Mouse (Mus musculus): Measurements from ENCODE around the gene Aadat. TPM values are rescaled to one million over a fixed set of nuclear protein-coding genes. Genes with fewer than 3 reads are reported as not detected.
A peak's percentile ranks its signal among the peaks of the same experiment; 100 is the strongest.
"Not testable (repeated sequence)": the region's sequence is repeated elsewhere in the genome, so short reads cannot be mapped to it uniquely, and the experiment has no call there.

The Aadat gene
- polyA plus RNA-seq (2012; rRNA removed): not detected in 2 replicates

DNA sequence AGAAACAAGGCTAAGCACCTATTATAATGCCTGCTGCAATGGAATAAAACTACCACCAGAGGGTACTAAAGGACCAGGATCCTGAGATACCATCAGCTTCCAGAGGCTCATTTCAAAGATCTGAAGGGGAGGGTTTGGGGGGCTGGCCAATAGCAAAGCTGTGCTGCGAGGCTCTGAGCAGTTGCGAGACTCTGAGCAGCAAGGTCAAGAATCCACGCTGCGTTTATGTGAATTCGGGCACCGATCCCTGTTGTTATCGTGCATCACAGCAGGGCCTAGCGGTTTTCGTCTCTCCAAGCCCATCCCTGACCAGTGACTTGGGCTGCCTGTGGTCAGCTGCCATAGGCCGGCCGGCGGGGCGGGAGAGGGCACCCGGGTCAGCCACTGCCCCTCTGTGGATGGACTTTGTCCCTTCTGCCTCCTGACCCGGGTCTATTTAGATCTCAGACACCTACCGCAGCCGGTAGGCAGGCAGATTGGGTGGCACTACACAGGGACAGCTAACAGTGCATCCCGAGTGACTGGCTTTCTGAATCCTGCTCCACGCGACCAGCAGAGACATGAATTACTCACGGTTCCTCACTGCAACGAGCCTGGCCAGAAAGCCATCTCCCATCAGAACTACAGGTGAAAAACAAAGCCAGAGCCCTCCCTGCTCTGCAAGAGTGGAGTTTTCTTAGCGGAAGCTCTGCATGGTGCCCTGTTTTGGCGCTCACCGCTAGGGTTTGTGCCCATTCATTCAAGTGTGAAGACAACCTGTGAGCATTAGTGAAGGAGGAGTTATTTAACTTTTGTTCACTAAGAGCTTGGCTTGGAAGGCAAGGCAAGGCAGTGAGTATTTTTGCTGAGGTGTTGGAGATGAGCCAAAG is at the start of gene Aadat:
TSS of gene Aadat (plus strand) at position 280 of the 869 bp plus-strand sequence.
- no peak within 1 kb of the TSS for H3K27ac ChIP-seq (ENCODE audit: insufficient read depth, low read depth, low read length)
- peak within 1 kb of the TSS; percentile 33 for H3K4me3 ChIP-seq (ENCODE audit: low read depth, low read length)
- peaks cover 3% of the 10 kb centered on the region; the same call in 1 of the 2 replicates for H3K4me1 ChIP-seq (ENCODE audit: control insufficient read depth, insufficient read depth, insufficient read length, low read length)
- WGBS: 4% methylated on average over 25 of the region's 25 CpGs
- TF ChIP-seq POLR2A (IDR thresholded peaks at IDR 0.05; ENCODE audit: low read depth, low read length): no peak
- TF ChIP-seq CTCF (IDR thresholded peaks at IDR 0.05; ENCODE audit: extremely low read depth, insufficient read length, insufficient replicate concordance, low read depth, low read length): peak; percentile 42; the same call in 1 of the 2 replicates
- H3K27me3 ChIP-seq (ENCODE audit: control insufficient read depth, insufficient read depth, low read length): no peaks in the 10 kb centered on the region
- H3K36me3 ChIP-seq (ENCODE audit: control insufficient read depth, insufficient read depth, low read length): no peaks in the 10 kb centered on the region

DNA sequence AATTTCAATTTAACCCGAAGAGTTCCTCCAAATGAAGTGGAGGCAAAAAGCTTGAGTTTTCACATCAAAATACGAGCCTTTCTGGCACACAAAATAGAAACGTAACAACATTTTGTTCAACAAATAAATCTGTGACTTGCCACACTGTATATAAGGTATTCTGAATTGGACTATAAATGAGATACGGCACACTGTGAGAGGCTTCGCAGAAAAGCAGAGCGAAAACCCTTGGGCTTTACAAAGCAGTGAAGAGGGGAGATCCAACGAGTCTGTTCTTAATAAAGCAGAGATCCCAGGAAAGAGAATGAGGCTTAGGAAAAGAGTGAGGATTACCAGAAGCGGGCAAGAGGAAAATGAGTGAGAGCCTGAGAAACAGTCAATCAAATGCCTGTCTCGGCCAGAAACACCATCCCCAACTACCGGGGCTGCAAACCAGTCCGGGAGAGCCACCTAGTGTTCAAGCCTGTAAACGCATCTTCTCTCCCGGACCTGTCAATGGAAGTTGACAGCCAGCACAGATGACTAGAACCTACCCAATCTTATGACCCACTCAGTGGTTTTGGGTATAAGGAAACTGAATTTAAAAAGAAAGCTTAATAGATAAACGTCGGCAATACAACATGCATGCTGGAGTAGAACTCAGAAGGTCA is 38.9 kb upstream of the Aadat start:
- Histone ChIP-seq H3K4me1 (ENCODE audit: control insufficient read depth, insufficient read depth, insufficient read length, low read length) (no peaks in the 10 kb centered on the region), H3K36me3 (ENCODE audit: control insufficient read depth, insufficient read depth, low read length) (no peaks in the 10 kb centered on the region), H3K27ac (ENCODE audit: insufficient read depth, low read depth, low read length) (no peak overlapping the region), H3K27me3 (ENCODE audit: control insufficient read depth, insufficient read depth, low read length) (no peaks in the 10 kb centered on the region), H3K4me3 (ENCODE audit: low read depth, low read length) (no peak overlapping the region)
- TF ChIP-seq POLR2A (IDR thresholded peaks at IDR 0.05; ENCODE audit: low read depth, low read length): no peak
- TF ChIP-seq CTCF (IDR thresholded peaks at IDR 0.05; ENCODE audit: extremely low read depth, insufficient read length, insufficient replicate concordance, low read depth, low read length): peak; percentile 23; the same call in 1 of the 2 replicates
- WGBS: 39% methylated on average over 15 of the region's 15 CpGs

DNA sequence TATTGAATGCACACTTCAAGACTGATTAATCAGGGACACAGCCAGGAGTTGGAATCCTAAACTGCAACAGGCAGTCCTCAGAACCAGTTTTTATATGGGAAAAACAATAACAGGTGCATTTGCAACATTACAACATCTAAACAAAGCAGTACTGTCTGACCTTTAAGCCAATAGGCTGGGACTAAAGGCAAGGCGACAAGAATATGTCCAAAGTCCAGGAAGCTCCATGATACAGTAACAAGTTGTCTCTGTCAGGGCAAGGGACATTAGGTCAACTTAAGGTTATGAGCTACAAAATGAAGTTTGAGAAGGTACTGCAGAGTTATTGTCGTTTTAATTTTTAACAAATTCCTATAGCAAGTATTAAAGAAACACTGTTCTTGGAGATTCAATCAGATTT is 15.6 kb upstream of the Aadat start:
- H3K27me3 ChIP-seq (ENCODE audit: control insufficient read depth, insufficient read depth, low read length): no peaks in the 10 kb centered on the region
- H3K36me3 ChIP-seq (ENCODE audit: control insufficient read depth, insufficient read depth, low read length): no peaks in the 10 kb centered on the region
- no peak overlapping the region for H3K4me3 ChIP-seq (ENCODE audit: low read depth, low read length)
- TF ChIP-seq CTCF (IDR thresholded peaks at IDR 0.05; ENCODE audit: extremely low read depth, insufficient read length, insufficient replicate concordance, low read depth, low read length) (no peak), POLR2A (IDR thresholded peaks at IDR 0.05; ENCODE audit: low read depth, low read length) (no peak)
- no peak overlapping the region for H3K27ac ChIP-seq (ENCODE audit: insufficient read depth, low read depth, low read length)
- WGBS: 55% methylated on average over 2 of the region's 2 CpGs
- H3K4me1 ChIP-seq (ENCODE audit: control insufficient read depth, insufficient read depth, insufficient read length, low read length): no peaks in the 10 kb centered on the region

DNA sequence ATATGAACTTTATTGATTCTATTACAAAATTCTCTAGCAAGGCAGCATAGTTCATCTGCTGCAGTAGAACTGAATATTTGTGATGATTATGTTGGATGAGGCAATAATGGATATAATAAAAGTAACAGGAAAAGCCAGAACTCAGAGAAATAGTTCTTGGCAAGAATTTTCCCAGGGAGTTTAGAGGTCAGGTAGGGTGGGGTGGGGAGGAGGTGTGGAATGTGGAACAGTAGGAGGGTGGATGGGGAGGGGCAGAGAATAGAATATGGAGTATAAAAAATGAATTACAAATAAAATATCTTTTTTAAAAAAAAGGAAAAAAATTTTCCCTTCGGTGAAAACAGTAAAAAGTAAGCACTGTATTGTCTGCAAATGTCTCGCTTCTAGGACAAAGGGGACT is 13.9 kb upstream of the Aadat start:
- Histone ChIP-seq H3K27me3 (ENCODE audit: control insufficient read depth, insufficient read depth, low read length) (no peaks in the 10 kb centered on the region), H3K4me3 (ENCODE audit: low read depth, low read length) (no peak overlapping the region), H3K4me1 (ENCODE audit: control insufficient read depth, insufficient read depth, insufficient read length, low read length) (no peaks in the 10 kb centered on the region), H3K27ac (ENCODE audit: insufficient read depth, low read depth, low read length) (no peak overlapping the region), H3K36me3 (ENCODE audit: control insufficient read depth, insufficient read depth, low read length) (no peaks in the 10 kb centered on the region)
- TF ChIP-seq CTCF (IDR thresholded peaks at IDR 0.05; ENCODE audit: extremely low read depth, insufficient read length, insufficient replicate concordance, low read depth, low read length) (no peak), POLR2A (IDR thresholded peaks at IDR 0.05; ENCODE audit: low read depth, low read length) (no peak)
- WGBS: 88% methylated on average over 2 of the region's 2 CpGs

DNA sequence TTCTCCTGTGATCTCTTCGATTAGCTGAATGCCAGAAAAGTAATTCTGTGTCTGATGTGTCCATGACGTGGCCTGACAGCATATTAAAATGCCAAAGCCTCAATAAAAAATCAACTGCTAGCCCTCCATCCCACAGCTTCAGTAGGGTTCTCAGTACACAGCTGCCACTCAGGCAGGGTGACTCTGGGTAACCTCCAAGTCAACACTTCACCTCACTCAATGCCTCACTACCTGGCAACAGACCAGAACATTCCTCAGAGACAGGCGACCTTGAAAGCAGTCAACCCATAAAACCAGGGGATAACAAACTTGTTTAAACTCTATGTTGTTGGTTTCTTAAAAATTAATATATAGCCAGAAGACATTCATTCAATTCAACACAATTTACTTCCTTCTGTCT is 13.3 kb upstream of the Aadat start:
- no peak overlapping the region for H3K27ac ChIP-seq (ENCODE audit: insufficient read depth, low read depth, low read length)
- 50% methylated on average over 3 of the region's 3 CpGs for WGBS
- TF ChIP-seq POLR2A (IDR thresholded peaks at IDR 0.05; ENCODE audit: low read depth, low read length) (no peak), CTCF (IDR thresholded peaks at IDR 0.05; ENCODE audit: extremely low read depth, insufficient read length, insufficient replicate concordance, low read depth, low read length) (no peak)

DNA sequence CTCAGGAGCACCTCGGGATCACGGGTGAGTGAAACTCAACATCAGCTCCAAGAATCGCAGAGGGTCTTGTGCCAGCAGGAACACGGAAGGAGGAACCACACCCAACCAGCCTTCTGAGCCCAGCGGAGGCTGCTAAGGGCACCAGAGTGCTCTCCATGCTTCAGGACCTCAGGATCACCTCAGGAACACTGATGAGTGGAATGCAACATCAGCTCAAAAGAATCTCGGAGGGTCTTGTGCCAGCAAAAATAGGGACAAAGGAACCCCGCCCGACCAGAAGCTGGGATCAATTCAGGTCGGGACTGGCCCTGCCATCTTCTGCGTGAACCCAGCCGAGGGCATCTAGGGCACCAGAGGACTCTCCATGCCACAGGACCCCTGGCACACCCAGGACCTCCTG is 11.1 kb upstream of the Aadat start:
- no peaks in the 10 kb centered on the region for H3K27me3 ChIP-seq (ENCODE audit: control insufficient read depth, insufficient read depth, low read length)
- TF ChIP-seq POLR2A (IDR thresholded peaks at IDR 0.05; ENCODE audit: low read depth, low read length) (no peak), CTCF (IDR thresholded peaks at IDR 0.05; ENCODE audit: extremely low read depth, insufficient read length, insufficient replicate concordance, low read depth, low read length) (no peak)
- 84% methylated on average over 11 of the region's 11 CpGs for WGBS
- no peak overlapping the region for H3K27ac ChIP-seq (ENCODE audit: insufficient read depth, low read depth, low read length)
- no peak overlapping the region for H3K4me3 ChIP-seq (ENCODE audit: low read depth, low read length)
- H3K36me3 ChIP-seq (ENCODE audit: control insufficient read depth, insufficient read depth, low read length): no peaks in the 10 kb centered on the region
- H3K4me1 ChIP-seq (ENCODE audit: control insufficient read depth, insufficient read depth, insufficient read length, low read length): no peaks in the 10 kb centered on the region

More for the DNA sequence above, 13.3 kb upstream of the Aadat start:
- no peak overlapping the region for H3K4me3 ChIP-seq (ENCODE audit: low read depth, low read length)
- no peaks in the 10 kb centered on the region for H3K4me1 ChIP-seq (ENCODE audit: control insufficient read depth, insufficient read depth, insufficient read length, low read length)
- no peaks in the 10 kb centered on the region for H3K27me3 ChIP-seq (ENCODE audit: control insufficient read depth, insufficient read depth, low read length)
- H3K36me3 ChIP-seq (ENCODE audit: control insufficient read depth, insufficient read depth, low read length): no peaks in the 10 kb centered on the region

DNA sequence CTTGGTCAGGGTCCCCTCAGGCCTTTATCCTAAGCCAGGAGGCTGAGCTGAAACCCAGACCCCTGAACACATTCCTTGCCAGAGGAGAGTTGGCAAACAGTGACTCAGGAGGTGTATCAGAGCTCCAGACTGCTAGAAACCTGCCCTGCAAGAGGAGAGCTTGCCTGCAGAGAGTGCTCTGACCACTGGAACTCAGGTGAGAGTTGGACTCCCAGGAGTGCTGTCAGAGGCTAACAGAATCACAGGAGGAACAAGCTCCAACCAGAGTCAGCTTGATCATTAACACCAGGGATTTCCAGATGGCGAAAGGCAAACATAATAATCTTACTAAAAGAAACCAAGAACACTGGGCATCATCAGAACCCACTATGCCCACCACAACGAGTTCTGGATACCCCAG is 10.7 kb upstream of the Aadat start:
- H3K4me1 ChIP-seq (ENCODE audit: control insufficient read depth, insufficient read depth, insufficient read length, low read length); H3K36me3 ChIP-seq (ENCODE audit: control insufficient read depth, insufficient read depth, low read length); H3K4me3 ChIP-seq (ENCODE audit: low read depth, low read length); H3K27ac ChIP-seq (ENCODE audit: insufficient read depth, low read depth, low read length); H3K27me3 ChIP-seq (ENCODE audit: control insufficient read depth, insufficient read depth, low read length): not testable (repeated sequence)
- WGBS: 29% methylated on average over 2 of the region's 2 CpGs
